Mouse (Mus musculus): Measurements from ENCODE around the gene Fam213a.

GRCm38 (mm10) chr14:41035146-41035798, 21.7 kb upstream of the Fam213a start:
- peak; percentile 89; the same call in 1 of the 2 replicates for TF ChIP-seq CTCF (IDR thresholded peaks at IDR 0.05; ENCODE audit: extremely low read depth, insufficient read depth, insufficient read length, insufficient replicate concordance)
- no peak for TF ChIP-seq POLR2A (IDR thresholded peaks at IDR 0.05; ENCODE audit: low read depth, low read length)
